Mouse (Mus musculus) MN1 (cell line): ENCODE measurements around the gene Enkur.
"Not testable (repeated sequence)": the region's sequence is repeated elsewhere in the genome, so short reads cannot be mapped to it uniquely, and the experiment has no call there.

Experiments used
- DNase-seq: peaks from one replicate; pipeline ENCODE4 v3.0.0-alpha.2; 2016; ENCODE audit warnings: low spot score

The Enkur gene

DNA sequence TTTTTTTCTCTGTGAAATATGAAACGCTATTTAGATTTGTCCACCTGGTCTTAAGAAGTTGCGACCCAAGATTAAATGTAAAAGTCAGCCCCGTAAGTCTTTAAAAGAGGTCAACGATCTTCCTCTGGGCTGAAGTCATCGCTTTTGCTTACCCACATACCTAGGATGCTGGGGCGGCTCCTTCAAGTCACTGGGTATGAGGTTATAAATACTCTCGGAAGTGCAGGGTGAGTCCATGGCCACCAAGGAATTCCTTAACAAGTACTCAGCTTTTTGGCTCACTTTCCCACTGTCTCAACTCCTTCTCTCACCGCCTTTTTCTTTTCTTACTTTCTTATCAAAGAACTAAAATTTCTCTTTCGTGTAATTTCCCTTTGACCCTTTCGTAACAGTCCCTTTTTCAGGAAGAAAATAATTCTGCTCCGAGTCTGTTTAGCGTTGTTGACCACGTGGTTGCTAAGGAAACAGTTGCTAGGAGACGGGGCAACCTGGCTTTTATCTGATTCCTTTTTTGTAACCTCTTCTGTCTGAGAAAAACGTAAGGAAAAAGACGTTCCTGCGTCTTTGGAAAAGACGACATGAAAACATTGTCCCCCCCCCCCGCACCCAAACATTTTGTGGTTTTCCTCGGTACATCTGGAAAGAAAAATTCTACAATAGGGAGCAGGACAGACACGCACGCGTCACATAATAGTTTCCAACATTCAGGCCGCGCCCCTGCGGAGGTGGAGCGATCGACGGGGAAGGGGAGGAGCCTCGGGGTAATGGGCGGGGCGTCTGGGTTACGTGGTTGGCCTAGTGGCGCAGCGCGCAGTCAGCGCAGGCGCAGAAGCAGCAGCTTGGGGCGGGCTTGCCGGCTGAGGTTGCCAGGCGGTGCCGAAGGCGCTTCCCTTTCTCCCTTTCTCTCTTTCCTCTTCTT is at the start of gene Enkur, which contains the start of gene Thnsl1:
Gene Enkur (minus strand): TSS at position 454 of the 919 bp plus-strand sequence.
Gene Thnsl1 (plus strand): TSS at position 813 of the 919 bp plus-strand sequence.
- peak; percentile 97 for DNase-seq

DNA sequence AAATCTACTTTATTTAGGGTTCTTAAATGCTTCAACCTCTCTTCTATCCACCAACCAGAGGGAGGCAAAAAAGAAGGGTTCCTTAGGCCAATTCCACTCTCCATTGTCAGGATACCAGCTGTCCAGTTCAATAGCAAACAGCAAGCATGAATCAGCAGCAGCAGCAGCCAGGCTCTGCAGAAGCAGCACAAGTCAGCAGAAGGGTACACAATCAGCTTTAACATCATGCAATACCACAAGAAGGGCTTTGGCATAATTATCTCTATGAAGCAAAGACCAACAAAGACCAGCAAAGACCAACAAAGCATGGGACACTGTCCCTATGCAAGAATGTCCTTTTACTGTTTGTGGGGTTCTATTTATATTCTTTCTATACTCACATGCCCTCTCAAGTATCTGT is 49.1 kb upstream of the Enkur start:
- no peak for DNase-seq

- no peak for DNase-seq
These were observed 48.5 kb upstream of the Enkur start for GRCm38 (mm10) chr2:21253644-21254043.

DNA sequence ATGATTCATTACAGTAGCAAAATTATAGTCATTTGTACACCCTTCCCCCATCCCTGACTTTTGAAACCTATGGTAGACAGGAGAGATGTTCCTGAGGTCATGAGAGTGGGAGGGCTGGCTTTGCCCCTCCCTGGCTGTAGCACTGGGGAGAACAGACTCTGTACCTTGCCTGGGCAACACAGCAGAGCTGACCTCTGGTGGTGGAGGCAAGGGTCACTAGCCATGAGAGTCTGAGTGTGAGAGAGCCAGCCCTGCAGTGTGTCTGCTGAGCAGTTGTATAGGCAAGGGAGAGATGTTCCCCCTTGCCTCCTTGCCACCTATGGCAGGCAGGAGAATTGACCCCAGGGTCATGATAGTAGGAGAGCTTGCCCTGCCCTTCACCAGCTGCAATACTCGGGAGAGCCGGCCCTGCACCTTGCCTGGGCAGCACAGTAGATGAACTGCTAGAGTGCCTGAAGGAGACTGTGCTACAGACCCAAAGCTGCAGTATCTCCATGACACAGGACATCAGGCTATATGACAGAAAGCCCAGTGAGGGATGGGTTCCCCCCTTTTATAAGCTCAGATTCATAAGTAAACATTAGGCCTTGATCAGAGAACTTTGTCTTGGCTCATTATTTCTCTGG is 40.4 kb upstream of the Enkur start:
- DNase-seq, result no peak

- DNase-seq, result no peak
These were observed 39.8 kb upstream of the Enkur start for GRCm38 (mm10) chr2:21244986-21245385.

DNA sequence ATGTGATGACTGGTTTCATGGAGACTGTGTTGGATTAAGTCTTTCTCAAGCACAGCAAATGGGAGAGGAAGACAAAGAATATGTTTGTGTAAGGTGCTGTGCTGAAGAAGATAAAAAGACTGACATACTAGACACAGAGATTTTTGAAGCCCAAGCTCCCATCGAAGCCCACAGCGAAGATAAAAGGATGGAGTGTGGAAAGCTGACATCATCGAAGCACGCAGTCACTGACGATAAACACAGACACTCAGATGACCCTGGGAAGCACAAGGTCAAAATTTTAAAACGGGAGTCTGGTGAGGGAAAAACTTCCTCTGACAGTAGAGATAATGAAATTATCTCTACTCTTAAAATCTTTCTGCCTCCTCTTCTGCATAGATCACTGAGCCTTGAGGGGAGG is 38.9 kb upstream of the Enkur start:
- DNase-seq, result not testable (repeated sequence)

- no peak for DNase-seq
These were observed 31.7 kb upstream of the Enkur start for GRCm38 (mm10) chr2:21236846-21237245.

DNA sequence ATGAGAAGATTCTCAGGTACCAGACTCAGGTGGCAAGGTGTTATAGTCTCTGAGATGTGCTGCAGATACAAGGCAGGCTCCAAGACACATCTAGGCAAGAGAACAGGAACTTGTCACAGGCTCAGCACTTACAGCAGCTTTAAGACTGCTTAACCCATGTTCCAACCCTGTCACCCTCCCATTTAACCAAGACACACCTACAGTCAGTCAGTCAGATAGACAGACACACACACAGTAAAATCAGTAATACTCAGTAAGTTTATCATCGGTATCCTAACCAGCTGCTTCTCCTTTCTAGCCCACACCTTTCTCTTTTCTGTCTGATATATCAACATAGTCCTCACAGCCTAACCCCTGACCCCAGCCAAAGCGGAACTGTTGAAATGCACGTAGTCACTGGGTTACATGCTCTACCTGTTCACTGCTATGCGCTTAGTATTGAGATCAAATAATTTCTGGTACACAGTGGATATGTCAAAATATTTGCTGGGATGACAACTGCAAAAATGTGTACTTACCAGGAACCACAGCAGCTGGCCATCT is 30.8 kb upstream of the Enkur start:
- no peak for DNase-seq

DNA sequence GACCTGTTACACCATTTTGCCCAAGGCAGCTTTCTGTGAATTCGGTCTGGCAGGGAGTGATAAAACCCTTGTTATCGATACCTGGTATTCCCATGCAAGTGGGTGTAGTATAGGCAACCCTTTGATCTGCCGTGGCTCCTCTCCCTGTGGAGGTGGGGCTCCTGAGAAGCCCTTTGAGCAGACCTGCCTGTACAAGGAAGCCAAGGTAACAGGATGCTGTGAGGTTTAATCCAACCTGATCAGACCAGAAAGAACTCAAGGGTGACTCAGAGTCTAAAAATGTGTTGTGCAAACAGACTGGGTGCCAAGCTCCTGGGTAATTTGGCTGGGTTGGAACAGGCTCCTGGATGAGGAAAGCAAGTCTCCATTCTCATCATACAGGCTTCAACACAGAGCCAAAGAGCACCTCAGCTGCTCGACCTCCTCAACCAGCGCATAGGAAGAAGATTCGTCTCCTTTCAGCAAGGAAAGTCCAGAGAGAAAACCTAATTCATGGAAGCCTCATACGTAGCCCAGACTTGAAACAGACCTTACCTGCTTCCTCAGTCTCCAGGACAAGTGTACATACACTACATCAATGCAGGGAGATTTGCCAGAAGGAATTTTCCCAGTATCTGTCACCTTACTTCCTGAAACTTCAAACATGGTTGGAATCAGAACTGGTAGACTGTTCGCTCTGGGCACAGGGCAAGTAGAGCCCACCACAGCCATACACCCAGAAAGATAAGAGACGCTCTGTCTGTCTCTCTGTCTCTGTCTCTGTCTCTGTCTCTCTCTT is 29.9 kb upstream of the Enkur start:
- no peak for DNase-seq

DNA sequence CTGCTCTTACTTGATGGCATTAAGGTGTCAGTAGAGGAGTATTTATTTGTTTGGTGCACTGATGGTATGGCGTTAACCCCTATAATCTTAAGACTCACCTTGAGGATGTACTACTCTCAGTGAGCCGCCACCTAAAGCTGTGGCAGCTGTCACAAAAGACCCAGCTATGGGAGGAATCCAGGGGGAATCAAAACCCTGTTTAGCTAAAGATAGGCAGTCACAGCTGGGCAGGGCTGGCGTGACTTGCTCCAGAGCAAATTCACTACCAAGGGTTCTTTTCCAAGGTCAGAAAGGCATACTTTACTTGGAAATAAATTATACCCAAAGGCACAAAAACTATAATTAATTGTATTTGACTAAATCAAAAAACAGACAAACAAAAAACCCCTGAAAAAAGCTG is 26.0 kb upstream of the Enkur start:
- DNase-seq, result no peak

DNA sequence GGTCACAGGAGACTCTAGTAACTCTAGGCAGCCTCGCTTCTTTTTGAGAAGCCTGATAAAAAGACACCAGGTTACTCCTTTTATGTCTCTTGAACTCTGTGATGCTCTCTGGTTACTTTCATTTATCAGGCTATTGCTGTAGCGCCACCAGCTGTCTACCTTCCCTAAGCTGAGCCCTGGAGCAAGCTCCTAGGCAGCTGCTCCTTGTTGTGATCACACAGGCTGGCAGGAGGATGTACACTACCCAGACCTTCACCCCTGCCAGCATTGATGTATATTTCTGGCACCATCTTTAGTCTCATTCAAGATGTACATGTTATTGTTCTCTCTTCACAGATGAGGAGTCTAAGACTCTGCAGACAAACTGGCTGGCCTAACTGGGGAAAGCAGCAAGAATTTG is 25.1 kb upstream of the Enkur start:
- no peak for DNase-seq

GRCm38 (mm10) chr2:21222453-21223384 is 17.6 kb upstream of the Enkur start:
- no peak for DNase-seq

DNA sequence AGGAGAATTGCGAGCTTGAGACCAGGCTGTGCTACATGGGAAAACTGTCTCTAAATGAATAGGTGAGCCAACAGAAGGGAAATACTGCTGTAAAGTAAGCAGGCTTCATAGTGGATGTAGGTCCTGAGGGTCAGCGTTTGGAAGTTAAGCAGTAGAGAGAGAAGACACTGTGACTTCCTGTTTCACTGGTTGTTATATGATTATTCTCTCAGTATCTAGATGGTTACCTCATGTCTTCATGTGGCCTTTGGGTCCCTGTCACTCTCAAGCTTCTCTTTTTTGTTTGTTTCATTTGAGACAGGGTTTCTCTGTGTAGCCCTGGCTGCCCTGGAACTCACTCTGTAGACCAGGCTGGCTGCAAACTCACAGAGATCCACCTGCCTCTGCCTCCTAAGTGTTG is 10.1 kb upstream of the Enkur start:
- no peak for DNase-seq

GRCm38 (mm10) chr2:21214322-21214721 is 9.2 kb upstream of the Enkur start:
- no peak for DNase-seq

GRCm38 (mm10) chr2:21211361-21211760 is 6.2 kb upstream of the Enkur start:
- DNase-seq, result no peak

DNA sequence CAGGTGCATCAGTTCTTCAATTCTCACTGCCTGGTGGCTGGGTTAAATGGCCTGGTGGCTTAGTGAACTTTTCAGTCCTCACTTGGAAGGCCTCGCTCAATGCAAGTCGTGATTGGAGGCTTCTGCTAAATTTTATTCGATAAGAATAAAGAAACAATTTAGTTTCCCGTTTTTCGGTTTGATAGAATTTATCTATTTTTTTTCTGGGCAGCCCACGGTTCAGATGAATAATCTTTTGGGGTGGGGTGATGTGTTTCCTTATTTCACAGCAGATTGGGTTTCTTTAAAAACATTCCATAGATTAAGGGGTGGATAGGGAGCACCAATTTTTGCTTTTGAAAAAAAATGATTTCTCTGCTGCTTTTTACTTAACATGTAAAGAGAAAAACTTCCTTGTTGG is 1.1 kb upstream of the Enkur start:
- DNase-seq, result no peak

GRCm38 (mm10) chr2:21205831-21206159 is 630 bp upstream of the Enkur start:
- DNase-seq, result no peak

GRCm38 (mm10) chr2:21202754-21203153 is 2.4 kb downstream of the Enkur start:
- peak; percentile 33 for DNase-seq

DNA sequence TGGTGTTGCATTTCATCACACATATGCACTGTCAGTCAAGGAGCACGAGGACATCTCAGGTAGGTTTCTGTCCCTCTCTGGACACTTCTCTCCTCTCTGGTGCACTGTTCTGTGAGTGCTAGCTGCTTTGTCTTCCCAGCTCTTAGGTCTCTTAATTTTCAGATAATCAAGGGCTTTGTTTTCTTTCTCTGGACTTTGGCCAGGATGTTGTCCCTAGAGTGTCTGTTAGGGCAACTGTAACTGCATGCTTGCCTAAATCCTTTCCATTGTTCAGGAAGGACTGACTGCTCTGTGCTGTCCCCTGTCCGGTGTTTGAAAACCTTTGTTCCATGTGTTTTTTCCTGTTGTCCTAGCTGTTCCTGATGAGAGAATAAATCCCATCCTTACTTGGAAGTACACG is 6.1 kb downstream of the Enkur start:
- peak; percentile 55 for DNase-seq

DNA sequence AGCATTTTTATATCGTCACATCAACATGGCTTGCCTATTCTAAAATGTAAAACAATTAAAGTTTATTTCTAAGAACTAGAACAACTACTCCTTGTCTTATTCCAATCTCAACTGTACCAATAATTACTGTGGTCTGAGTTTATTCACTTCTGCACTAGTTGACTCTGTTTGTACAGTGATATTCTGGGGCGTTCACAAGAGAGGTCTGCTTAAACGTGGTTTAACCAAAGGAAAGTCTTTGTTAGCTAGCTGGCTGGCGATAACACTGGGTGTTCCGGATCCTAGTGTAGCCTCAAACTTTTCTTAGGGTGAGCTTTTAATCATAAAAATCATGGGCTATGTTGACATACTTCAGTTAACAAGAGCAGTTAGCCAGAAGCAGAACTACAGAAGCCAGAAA is 9.9 kb downstream of the Enkur start:
- no peak for DNase-seq

DNA sequence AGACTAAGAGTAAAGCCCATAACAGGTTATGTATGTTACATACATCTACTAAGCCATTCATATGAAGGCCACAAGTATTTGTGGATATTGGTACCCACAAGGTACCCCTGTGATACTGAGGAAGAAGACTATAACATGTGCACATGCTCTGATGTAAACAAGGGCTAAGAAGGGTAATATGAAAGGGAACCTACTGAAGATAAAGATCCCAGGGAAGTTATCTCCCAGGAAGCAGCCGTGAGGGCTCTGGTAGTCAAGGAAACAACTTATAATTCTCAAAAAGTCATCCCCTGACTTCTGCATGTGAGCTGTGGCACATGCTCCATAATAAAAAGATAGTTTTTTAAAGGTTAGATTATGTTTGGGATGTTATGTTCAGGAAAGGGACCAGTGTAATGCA is 13.9 kb downstream of the Enkur start:
- no peak for DNase-seq
